Mouse (Mus musculus) ovary, adult 10 weeks (tissue): ENCODE data around the gene Odf3. TPM values are rescaled to one million over a fixed set of nuclear protein-coding genes. Genes with fewer than 3 reads are reported as not detected.

Experiments
- polyA plus RNA-seq: library from polyadenylated mRNA; stranded (reverse); fragments of 350-450 nt; fragmentation: Illumina TruSeq; extraction: RNeasy Lipid Tissue Mini Kit (QIAGEN cat#74804); gene quantifications from one replicate; pipeline ENCODE4 v1.2.3, GENCODE M21; 2014

Gene Odf3
- not detected for polyA plus RNA-seq

GRCm38 (mm10) chr7:140847755-140848580, at the start of gene Odf3:
Gene Odf3, plus strand, starts transcription at chr7:140847805.

GRCm38 (mm10) chr7:140821653-140822329, 25.8 kb upstream of the Odf3 start, which contains the start of gene Zfp941:
Gene Zfp941, minus strand, starts transcription at chr7:140822178.

DNA sequence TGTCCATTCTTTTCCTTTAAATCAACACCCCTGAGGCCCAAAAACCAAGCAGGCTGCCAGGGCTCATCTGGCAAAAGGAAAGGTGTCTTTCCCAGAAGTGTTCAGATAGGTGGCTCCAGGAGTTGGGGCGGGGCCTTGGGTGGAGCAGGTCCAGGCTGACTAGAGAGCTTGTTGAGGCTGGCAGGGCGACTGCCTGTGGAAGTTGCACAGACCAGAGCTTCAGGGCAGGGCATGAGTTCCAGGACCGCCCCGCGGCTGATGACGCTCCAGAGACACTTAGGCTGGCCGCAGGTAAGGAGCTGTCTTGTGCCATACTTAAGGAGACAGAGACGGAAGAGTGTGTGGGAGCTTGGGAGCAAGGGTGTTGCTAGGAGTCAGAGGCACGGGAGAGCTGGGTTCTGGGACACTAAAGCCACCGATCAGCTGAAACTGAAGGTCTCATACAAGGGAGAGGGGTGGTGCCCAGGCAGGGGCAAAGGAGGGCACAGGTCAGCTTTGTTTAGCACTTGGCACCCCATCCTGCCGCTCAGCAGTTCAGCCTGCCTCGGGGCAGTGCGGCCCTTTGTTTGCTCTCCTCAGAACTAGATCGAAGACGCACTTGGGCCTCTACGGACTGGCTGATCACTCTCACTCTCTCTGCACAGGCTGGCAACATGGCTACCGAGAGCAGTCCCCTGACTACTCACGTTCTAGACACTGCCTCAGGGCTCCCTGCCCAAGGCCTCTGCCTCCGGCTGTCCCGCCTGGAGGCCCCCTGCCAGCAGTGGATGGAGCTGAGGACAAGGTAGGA, 12.4 kb upstream of the Odf3 start, which contains the start of gene Urah:
Gene Urah, plus strand, starts transcription at position 51 of the 790 bp plus-strand sequence.

DNA sequence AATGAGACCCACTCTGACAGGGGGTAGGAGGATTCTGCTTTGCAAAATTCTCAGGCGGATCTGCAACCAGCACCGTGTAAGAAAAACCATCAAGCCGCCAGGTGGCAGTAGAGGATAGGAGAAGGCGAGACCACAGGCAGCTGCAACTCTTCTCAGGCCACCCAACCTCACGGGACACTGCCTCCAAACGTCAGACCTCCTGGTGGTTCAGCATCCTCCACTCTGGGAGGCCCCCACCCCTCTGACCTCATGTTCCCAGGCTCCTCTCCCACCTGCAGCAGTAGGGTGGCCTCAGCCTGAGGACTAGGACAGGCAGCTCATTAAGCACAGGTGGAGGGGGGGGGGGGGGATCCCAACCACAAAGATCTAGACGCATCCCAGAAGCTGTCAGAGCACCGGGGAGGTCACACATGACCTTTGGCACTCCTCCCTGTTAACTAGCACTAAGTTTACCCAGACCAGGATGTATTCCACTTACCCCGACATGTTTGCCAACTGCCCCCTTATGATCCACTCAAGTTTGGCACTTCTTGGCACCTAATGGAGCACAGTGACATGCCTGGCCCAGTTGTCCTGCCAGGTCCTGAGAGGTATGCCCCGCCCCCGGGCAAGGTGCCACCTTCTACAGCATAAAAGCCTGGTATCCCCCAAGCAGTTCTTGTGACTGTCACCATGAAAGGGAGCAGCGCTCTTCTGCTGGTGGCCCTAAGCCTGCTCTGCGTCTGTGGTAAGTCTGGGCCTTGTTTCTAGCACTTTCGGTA, 2.5 kb upstream of the Odf3 start, which contains the start of gene Scgb1c1:
Gene Scgb1c1, plus strand, starts transcription at position 643 of the 761 bp plus-strand sequence.

GRCm38 (mm10) chr7:140855860-140856784, 8.5 kb downstream of the Odf3 start, which contains the start of gene Gm45785:
Gene Gm45785, minus strand, starts transcription at chr7:140856331.

GRCm38 (mm10) chr7:140856785-140857549, 9.4 kb downstream of the Odf3 start, which contains the start of gene Ric8a:
Gene Ric8a, plus strand, starts transcription at chr7:140856957.

GRCm38 (mm10) chr7:140857550-140858505, 10.2 kb downstream of the Odf3 start, which contains the start of gene Bet1l:
Gene Bet1l, minus strand, starts transcription at chr7:140857577.

GRCm38 (mm10) chr7:140881696-140882468, 34.3 kb downstream of the Odf3 start, which contains the start of the genes Psmd13 and Sirt3:
Gene Psmd13, plus strand, starts transcription at chr7:140881968.
Gene Sirt3, minus strand, starts transcription at chr7:140882309.

GRCm38 (mm10) chr7:140900220-140900619, 52.6 kb downstream of the Odf3 start, which contains the start of gene Cox8b:
Gene Cox8b, minus strand, starts transcription at chr7:140900446.

Other genes with a start within 250 kb of the Odf3 start
- not detected for gene Olfr46, start 246.5 kb upstream of the Odf3 start, polyA plus RNA-seq
- not detected for gene Olfr61, start 218.8 kb upstream of the Odf3 start, polyA plus RNA-seq
- not detected for gene Olfr53, start 201.4 kb upstream of the Odf3 start, polyA plus RNA-seq
- not detected for gene Olfr539, start 187.9 kb upstream of the Odf3 start, polyA plus RNA-seq
- gene Olfr45, start 165.9 kb upstream of the Odf3 start, polyA plus RNA-seq: not detected
- not detected for gene Olfr541, start 150.5 kb upstream of the Odf3 start, polyA plus RNA-seq
- 42.0 TPM for gene Cyp2e1, start 84.1 kb upstream of the Odf3 start, polyA plus RNA-seq
- gene Syce1, start 60.0 kb upstream of the Odf3 start, polyA plus RNA-seq: not detected
- gene Zfp941, start 25.6 kb upstream of the Odf3 start, polyA plus RNA-seq: 0.91 TPM
- 1.1 TPM for gene Urah, start 12.8 kb upstream of the Odf3 start, polyA plus RNA-seq
- gene Scgb1c1, start 2.3 kb upstream of the Odf3 start, polyA plus RNA-seq: not detected
- not detected for gene Gm45785, start 8.5 kb downstream of the Odf3 start, polyA plus RNA-seq
- 3.4 TPM for gene Ric8a, start 9.2 kb downstream of the Odf3 start, polyA plus RNA-seq
- gene Bet1l, start 9.8 kb downstream of the Odf3 start, polyA plus RNA-seq: 1.5 TPM
- gene Psmd13, start 34.2 kb downstream of the Odf3 start, polyA plus RNA-seq: 107 TPM
- 1.9 TPM for gene Sirt3, start 34.5 kb downstream of the Odf3 start, polyA plus RNA-seq
- gene Cox8b, start 52.6 kb downstream of the Odf3 start, polyA plus RNA-seq: not detected
- gene Nlrp6, start 73.1 kb downstream of the Odf3 start, polyA plus RNA-seq: not detected
- 1.5 TPM for gene Pgghg, start 93.6 kb downstream of the Odf3 start, polyA plus RNA-seq
- gene Ifitm5, start 102.5 kb downstream of the Odf3 start, polyA plus RNA-seq: not detected
- gene Gm45717, start 108.1 kb downstream of the Odf3 start, polyA plus RNA-seq: not detected
- 100 TPM for gene Ifitm2, start 108.2 kb downstream of the Odf3 start, polyA plus RNA-seq
- 17.8 TPM for gene Ifitm1, start 119.4 kb downstream of the Odf3 start, polyA plus RNA-seq
- gene Ifitm3, start 163.0 kb downstream of the Odf3 start, polyA plus RNA-seq: 13.0 TPM
- 3.7 TPM for gene Ifitm6, start 170.1 kb downstream of the Odf3 start, polyA plus RNA-seq
- not detected for gene Gm17387, start 181.3 kb downstream of the Odf3 start, polyA plus RNA-seq
- gene B4galnt4, start 213.3 kb downstream of the Odf3 start, polyA plus RNA-seq: not detected
- not detected for gene Pkp3, start 230.4 kb downstream of the Odf3 start, polyA plus RNA-seq